Mouse (Mus musculus) gastrocnemius, adult 8-10 months (tissue): ENCODE data around the gene Map1s. TPM values are rescaled to one million over a fixed set of nuclear protein-coding genes. Genes with fewer than 3 reads are reported as not detected.
"Not testable (repeated sequence)": the region's sequence is repeated elsewhere in the genome, so short reads cannot be mapped to it uniquely, and the experiment has no call there.

ENCODE experiments used
- DNase-seq, 2 experiments: peaks; one replicate each; pipeline ENCODE4 v3.0.0; 2022; ENCODE audit warnings: low spot score in 2 of 2
- total RNA-seq, 4 experiments: library from RNA; stranded (reverse); gene quantifications; 2 replicates each; pipeline ENCODE4 v1.2.4; 2022

Map1s gene
- total RNA-seq, 4 experiments from 2014 or later, result 9.2 to 15.9 (median 13.7) TPM

DNA sequence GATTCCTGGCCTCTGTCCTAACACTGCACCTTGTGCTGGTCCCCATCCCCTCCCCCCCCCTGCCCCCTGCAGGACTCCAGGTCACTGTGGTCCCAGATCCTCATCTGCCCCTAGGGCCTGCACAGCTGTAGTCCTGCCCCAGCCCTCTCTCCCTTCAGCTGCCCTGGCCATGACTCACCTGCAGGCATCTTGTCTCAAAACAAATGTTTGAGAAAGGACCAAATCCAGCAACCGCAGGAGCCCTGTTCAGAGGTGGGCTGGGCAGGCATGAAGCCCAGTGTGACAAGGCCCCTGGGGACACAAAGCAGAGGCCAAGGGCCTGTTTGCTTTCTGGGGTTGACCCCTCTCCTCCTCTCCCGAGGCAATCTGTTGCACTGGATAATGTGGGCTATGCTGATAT lies 27.6 kb upstream of the Map1s start:
- no peak for DNase-seq

DNA sequence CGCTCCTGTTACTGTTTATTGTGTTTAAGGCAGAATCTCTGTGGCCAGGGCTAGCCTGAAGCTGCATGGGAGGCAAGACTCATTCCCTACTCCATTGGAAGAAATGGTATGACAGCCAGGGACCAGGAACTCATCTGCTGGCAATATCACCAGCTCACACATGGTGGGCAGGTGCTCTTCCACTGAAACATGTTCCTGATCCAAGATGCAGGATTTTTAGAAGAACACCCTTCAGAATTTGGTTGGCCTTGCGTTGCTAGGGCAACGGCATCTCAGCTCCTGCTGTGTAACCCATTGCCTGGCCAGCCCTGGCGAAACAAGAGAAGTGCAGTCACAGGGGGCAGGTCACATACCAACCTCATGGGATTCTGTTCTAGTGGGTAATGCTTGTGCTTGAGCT lies 26.2 kb upstream of the Map1s start:
- DNase-seq, result no peak

DNA sequence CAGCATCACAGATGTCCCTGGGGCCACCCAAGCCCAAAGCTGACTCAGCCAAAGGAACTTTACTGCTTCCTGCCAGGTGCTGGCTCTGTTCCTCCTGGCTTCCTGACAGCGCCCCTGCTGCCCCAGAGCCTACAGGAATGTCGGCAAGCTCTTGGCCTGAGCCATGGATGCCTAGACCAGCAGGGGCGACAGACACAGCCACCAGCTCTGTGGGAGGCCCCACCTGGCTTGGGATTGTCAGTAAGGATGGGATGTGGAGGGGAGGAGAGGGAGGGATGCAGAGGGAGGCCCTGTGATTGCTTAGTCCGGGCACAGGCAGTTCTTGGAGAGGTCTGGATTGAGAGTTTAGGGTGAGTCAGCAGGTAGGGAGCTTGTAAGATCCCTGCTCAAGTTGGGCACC lies 25.6 kb upstream of the Map1s start:
- no peak for DNase-seq

DNA sequence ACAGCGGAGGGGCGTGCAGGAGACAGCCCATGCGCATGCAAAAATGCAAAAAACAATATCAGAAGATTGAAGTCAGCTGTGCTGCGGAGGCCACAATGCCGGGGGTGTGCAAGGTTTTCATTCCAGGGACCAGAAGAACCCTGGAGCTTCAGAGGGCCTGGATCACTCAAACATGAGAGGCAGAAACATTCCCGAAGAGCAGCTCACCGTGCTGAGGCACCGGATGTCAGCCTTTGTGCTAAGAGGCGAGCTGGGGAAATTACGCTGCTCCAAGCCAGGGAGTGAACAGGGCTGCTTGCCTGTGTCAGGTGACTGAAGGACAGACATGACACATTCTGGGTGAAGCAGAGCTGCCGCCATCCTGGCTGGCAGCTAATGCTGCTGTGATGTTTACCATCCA lies 25.2 kb upstream of the Map1s start:
- no peak for DNase-seq

DNA sequence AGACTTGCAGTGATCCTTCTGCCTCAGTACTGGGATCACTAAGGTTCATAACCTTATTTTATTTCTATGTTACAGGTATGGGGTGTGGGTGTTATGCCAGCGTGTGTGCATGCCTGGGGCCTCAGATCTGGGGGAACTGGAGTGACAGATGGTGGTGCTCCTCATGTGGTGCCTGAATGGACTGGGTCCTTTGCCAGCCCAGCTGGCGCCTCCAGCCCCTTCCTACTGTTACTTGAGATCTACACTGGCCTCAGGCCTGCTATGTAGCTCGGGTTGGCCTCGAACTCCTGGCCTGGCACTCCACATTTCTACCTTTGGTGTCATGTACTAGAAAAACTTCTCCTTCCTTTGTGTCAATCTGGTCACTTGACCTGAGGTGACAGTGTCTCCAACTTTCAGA lies 21.5 kb upstream of the Map1s start:
- DNase-seq, result no peak

DNA sequence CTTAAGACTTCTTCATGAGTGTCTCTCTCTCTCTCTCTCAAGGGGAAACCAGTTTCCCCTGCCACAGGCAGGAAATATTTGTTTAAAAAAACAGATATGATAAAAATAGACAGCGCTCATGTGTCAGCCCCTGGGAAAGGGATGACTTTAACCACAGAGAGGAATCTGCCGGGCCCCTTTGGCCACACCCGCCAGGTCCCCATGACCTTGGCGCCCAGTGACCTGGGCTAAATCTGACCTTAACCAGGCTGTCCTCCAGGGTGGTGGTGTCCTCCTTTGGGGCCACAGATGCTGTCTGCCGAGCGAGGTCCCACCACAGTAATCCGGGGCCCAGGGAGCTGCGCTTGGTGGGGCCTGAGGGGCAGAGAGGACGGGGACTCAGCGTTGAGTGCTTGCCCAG lies 21.0 kb upstream of the Map1s start:
- no peak for DNase-seq

DNA sequence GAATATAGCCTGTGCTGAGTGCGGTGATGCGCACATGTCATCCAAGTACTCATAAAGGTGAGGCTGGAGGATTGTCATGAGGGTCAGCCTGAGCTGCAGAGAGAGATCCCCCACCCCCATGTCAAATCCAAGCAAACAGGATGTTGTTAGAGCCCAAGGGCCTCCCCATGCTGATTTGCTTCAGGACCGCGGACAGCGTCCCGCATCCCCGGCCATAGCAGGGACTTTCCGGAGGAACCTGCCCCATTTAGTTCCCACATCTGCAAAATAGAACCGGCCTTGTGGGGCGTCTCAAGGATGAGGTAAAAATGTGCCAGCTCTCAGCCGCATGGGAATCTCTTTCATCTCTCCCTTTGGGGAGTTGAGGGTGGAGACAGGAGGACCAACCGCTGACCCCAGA lies 20.1 kb upstream of the Map1s start:
- DNase-seq, result no peak

DNA sequence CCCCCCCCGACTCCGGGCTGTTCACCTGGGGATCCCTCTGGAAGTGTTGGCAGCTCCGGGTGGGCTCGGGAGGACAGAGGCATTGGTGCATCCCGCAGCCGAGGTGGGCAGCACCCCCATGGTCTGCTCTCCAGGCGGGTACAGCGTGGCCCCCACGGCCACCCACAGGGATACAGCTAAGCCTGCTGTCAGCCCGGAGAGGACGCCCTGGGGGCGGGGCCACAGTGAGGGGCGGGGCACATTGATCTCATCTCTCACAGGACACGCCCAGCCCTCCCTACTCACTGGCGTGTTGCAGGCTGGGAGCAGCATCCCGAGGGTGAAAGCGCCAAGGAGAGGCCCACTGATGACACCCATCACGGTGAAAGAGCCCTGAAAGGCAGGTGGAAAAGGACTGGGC lies 18.1 kb upstream of the Map1s start:
- no peak for DNase-seq

DNA sequence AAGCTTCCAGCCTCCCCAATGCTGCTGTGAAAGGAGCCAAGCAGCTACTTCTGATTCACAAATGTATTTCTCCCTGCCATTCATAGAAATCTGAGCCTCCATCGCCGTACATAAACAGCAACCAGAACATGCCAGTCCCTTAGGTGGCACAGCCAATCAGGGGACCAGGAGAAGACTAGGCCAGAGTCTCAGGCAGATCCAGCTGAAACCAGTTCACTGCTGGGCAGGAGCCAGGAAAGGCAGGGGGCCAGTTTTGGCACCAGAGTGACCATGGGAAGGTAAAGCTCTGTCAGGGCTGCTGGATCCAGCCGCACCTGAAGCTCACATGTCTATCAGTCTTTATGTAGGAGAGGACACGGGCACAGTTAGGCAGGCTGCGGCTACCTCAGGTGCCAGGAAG lies 15.1 kb upstream of the Map1s start:
- DNase-seq, result no peak

DNA sequence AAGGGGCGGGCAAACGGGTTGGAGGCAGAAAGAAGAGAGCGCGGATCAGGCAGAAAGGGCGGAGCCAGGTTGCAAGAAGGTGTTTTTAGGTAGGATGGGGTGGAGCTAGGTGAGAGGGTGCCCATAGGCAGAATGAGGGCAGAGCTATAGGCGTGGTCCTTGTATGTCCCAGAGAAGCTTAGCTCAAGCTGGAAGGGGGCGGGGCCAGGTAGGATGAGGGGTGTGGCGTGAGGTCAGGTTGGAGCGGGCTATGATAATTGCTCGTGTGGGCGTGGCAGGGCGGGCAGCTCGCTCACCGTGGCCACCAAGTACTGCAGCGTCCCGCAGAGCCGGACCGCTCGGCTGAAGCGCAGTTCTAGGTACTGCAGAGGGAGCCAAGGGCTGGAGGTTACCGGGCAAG lies 14.4 kb upstream of the Map1s start:
- DNase-seq, result no peak

DNA sequence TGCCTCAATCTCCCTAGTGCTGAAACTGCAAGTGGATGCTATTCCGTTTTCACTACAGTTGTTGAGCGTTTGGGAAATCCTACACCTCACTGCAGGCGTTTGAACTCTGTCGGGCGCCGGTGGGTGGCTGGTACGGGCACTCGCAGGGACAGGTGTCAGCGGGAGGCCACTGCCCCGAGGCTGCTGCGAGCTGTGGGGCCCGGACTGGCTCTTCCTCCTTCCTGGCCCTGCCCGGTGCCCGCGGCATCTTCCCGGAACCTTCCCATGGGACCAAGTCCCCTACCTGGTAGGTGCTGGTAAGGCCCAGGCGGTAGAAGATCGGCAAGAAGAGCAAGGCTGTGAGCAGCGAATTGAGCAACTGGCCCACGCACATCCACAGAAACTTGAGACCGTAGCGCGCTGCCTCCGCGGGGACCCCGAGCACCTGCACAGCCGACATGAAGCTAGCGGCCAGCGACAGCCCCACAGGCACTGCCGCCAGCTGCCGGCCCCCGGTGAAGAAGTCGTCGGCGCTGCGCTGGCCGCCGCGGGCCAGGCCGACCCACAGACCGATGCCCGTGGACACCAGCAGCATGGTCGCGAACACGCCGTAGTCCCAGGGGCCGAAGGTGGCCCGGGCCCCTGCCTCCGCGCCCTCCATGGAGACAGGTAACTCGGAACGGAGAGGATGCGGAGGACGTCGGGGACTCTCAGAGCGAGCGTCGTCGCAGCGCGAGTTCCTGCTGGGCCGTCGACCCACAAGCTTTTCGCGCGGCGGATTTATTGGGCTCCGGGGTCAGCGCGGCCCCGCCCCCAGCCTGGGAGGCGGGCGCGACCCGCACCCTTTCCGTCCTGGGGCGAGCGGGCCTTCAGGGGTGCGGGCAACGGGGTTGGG lies 13.5 kb upstream of the Map1s start, which contains the start of gene Slc5a5:
Slc5a5 (minus strand) TSS at position 736 of the 874 bp plus-strand sequence.
- DNase-seq, result no peak

DNA sequence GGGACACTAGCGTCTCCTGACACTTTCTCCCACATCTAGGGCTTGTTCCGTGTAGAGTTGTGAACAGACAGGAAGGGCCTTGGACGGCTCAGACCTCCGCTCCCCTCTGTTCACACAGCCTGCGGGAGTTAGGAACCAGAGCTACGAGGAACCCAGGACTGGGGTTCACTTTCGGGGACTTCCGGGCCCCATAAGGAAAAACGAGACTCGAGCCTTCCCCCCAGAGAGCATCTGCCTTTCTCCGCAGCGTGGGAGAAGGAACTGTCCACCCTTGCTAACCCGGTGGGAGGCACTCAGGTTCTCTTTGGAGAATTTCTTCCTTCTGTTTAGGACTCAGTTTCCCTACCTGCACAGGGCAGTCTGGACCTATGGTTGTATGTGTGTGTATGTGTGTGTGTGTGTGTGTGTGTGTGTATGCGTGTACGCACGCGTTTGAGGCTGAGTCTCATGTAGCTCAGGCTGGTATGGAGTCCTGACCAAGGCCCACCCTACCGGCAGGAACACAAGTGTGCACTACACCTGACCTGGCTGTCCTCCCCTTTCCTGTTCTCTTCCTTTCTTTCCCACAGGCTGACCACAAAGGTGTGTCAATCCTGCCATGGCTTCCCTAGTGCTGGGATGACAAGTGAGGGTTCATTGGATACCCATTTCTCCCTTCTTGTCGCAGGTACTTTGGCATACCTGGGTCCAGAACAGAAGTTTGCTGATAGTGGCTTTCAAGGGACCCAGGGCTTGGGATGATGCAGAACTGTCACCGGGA lies 12.7 kb upstream of the Map1s start:
- no peak for DNase-seq

DNA sequence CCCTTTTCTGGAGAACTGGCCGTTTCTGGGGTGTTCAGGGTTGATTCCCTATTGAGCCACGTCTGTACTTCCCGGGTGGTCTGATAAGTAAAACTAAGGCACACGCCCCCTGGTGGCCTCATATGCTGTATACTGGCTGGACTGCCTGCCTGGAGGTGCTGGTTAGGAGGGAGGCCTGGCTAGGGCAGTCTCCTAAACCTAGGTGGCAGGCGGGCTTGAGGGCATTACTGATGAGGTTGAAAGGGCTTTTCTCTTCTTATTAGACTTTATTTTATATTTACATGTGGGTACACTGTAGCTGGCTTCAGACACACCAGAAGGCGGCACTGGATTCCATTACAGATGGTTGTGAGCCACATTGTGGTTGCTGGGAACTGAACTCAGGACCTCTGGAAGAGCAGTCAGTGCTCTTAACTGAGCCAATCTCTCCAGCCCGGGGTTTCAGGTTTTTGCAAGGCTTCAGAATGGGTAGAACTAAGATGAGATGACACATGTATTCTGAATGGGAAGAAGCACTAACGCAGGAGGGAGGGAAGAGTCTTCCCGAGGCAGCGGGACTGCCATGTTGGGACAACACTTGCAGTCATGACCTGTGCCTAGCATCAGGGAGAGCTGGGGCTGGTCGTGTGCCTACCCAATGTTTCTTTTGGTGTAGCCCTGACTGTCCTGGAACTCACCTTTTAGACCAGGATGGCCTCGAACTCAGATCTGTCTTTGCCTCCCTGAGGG lies 11.9 kb upstream of the Map1s start:
- DNase-seq, result peak in 1 of 2 experiments; percentile 59

DNA sequence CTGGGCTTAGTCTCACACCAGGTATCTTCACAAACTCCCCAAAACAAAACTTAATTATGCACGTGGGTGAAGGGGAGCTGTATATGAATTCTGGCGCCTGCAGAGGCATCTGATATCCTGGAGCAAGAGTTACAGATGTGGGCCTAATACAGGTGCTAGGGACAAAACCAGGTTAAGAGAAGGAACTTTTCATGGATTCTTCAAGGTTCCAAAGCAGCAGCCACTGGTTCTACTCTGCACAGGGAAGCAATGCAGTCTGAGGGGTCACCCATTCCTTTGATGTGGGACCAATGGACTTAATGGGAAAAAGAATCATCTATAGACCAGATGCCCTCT lies 11.4 kb upstream of the Map1s start:
- DNase-seq, result no peak

DNA sequence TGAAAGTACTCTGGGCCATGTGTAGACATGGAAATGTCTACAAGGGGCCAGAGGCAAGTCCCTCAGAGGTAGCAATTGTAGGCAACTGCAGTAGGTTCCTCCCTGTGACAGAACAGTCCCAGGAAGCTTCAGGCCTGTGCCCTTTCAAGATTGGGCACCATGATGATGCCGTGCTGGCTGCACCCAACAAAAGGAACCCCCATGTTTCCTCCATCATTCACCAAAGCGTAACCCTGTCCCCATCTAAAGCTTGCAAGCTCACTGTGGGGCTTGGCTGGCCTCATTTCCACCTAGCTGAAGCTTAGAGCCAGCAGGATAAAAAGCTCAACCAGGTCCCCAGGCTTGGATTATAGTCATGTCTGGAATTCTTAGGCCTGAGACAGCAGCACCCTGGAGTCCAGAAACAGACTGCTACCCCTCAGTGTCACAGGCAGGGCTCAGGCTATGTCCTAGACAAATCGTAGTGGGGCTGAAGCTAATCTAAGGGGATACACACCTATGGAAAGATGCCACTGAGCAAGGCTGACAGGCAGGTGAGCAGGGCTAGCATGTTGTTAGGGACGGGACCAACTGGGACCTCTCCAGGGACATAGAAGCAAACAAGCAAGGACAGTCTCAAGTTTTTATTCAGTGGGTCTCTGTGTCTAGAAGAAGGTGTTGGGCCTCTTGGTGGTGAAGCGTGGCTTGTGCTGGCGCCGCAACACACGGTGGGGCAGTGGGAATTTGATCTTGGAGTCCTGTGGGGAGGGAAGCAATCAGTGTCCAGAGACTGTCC lies 10.8 kb upstream of the Map1s start:
- DNase-seq, result no peak

DNA sequence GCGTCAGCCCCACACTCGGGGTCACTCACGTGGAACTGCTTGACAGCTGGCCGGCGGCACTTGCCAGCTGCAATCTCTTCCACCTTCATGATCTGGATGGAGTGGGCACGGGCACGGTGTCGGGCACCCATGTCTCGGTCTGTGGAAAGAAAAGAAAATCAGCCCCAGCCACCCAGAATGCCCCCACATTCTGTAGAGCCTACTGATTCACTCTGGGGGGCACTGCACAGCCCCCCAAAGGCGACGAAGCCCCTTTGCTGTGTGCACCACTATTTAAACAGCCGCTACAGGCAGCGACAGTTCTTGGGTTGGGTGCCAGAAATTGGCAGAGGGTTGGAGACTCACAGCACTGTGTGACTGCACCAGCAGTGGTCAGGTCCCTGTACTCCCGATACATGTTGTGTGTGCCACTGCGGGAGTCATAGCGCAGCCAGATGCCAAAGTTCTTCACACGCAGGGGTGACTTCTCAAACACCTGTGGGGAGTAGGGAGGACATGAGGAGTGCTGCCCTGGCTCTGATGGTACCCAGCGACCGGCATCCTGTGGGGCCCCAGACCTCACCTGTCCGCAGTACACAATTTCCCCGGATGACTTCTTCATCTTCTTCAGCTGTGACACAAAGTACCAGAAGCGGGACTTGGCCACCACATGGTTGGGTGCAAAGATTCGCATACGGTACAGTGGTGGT lies 10.0 kb upstream of the Map1s start:
- not testable (repeated sequence) for DNase-seq

DNA sequence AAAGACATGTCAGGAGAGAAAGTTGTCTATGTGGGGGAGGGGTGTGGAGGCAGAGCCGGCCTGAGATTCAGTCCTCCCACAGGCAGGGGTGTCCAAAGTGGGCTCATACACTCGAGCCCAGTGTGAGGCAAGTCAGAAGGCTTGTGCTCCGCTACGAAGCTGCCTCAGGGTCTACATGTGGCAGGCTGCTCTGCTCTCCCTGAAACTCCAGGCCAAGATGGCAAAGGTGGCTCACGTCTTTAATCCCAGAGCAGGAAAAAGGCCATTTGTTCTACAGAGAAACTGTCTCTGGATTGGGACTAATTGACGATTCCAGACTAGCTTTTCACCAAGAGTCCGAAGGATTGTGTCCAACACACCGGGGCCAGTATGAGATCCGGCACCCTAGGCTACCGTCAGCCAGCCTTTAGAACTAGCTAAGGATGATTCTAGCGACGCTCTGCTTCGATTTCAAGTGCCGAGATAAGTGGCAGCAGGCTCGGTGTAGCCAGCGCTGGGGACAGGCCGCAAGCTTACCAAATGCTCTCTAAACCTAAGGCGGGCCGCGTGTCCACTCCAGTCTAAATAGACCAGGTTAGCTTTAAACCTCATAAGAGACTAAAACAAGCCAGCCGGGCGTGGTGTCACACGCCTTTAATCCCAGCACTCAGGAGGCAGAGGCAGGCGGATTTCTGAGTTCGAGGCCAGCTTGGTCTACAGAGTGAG lies 9.3 kb upstream of the Map1s start:
- no peak for DNase-seq

DNA sequence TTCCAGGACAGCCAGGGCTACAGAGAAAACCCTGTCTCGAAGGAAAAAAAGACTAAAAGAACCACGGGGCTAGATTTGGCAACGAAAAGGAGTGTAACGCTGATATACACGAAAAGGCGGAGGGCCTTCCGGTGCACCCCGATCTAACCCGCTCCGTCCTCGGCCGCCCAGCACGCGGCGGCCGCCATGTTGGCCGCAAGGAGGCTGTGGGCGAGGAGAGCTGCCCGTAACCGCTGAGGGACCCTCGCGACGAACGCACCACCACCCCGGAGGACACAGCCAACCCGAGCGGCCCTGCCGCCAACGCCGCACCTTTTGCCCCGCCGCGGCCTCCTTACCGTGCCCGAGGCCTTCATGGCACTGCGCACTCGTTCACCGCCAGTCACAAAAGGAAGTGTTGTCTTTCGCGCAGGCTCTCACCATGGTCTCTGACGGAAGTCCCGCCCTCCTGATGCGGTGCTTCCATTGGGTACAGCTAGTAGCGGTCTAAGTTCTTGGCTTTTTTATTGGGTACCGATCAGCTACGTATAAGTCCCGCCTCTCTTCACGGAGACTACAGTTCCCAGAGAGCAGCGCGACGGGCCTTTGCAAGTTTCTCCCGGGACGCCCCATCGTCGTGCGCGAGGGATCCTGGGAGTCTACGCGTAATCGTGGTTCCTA lies 8.6 kb upstream of the Map1s start, which contains the start of gene Rpl18a:
Rpl18a (minus strand) TSS at position 392 of the 660 bp plus-strand sequence.
- peak; percentile 91 to 94 for DNase-seq

DNA sequence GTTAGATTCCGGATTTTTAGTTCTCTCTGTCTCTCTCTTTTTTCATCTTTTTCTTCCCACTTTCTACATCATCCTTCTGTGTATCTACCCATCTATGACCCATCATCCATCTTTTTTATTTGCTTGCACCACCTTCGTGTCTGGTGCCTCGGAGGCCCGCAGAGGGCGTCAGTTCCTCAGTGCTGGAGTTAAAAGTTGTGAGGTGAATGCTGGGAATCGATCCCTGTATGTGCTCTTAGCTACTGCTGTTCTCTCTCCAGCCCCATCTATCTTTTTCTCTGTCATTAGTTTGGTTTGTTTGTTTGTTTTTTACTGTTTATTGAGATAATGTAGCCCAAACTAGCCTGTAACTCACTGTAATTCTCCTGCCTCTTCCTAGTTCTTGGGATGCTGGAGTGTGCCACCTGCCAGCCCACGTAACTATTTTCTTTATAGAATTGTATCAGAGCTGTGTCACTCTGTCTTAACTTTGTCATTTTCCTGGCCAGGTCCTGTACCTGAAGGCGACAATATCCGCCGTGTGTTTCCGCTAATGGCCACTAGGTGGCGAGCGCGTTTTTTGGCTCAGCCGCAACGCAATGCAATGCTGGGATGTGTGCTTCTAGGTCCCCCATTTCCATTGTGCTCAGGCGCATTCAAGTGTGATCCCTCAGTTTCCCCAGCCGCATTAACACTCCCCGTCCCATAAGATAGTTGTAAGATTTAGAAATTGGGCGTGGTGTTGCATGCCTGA lies 7.9 kb upstream of the Map1s start:
- DNase-seq, result peak; percentile 72 to 74
